24 mouse cellular contexts compared by ENCODE assay signal in genomic region chr6:49641256-49641655, GRCm38 (mm10).
"Had no signal": no experiment of that assay in that cellular context is flagged by ENCODE, and none has a peak within 500 bp of the region (broad histone marks: within the 10 kb centered on the region; RNA-seq: fewer than 3 reads in every experiment).

No protein-coding gene starts in this region.

- H3K4me3 ChIP-seq: kidney, embryonic 15.5 days; left cerebral cortex, adult 2 months; limb, embryonic 12.5 days; limb, embryonic 15.5 days; megakaryocyte, embryonic 14.5 days; midbrain, embryonic 10.5 days; midbrain, embryonic 13.5 days; myocyte; neural tube, embryonic 13.5 days; stomach, embryonic 15.5 days had no signal

- H3K4me1 ChIP-seq: kidney, embryonic 15.5 days; limb, embryonic 12.5 days; limb, embryonic 15.5 days; megakaryocyte, embryonic 14.5 days; midbrain, embryonic 10.5 days; midbrain, embryonic 13.5 days; neural tube, embryonic 13.5 days; stomach, embryonic 15.5 days had no signal

- H3K9me3 ChIP-seq: kidney, embryonic 15.5 days; limb, embryonic 12.5 days; limb, embryonic 15.5 days; midbrain, embryonic 10.5 days; midbrain, embryonic 13.5 days; neural tube, embryonic 13.5 days; stomach, embryonic 15.5 days had no signal

- H3K36me3 ChIP-seq: kidney, embryonic 15.5 days; limb, embryonic 12.5 days; limb, embryonic 15.5 days; midbrain, embryonic 10.5 days; midbrain, embryonic 13.5 days; neural tube, embryonic 13.5 days; stomach, embryonic 15.5 days had no signal

- DNase-seq: kidney, adult 11 months; kidney, adult 8-10 months; kidney, postnatal 10 days; kidney, postnatal 36 days; liver, postnatal 0 days; lung, embryonic 14.5 days; lung, postnatal 10 days; lung, postnatal 36 days; spleen, adult 18-20 months; thymus, adult 18-20 months; thymus, postnatal 36 days had no signal

- H3K4me2 ChIP-seq: kidney, embryonic 15.5 days; limb, embryonic 12.5 days; limb, embryonic 15.5 days; liver, embryonic 11.5 days; lung, embryonic 14.5 days; midbrain, embryonic 13.5 days; neural tube, embryonic 13.5 days; stomach, embryonic 15.5 days had no signal

- ATAC-seq: liver, postnatal 0 days; midbrain, embryonic 13.5 days; midbrain, embryonic 16.5 days had no signal

- H3K27ac ChIP-seq: kidney, embryonic 15.5 days; left cerebral cortex, adult 2 months; limb, embryonic 12.5 days; limb, embryonic 15.5 days; liver, embryonic 14.5 days; midbrain, embryonic 10.5 days; midbrain, embryonic 13.5 days; neural tube, embryonic 13.5 days; stomach, embryonic 15.5 days had no signal

- H3K9ac ChIP-seq: kidney, embryonic 15.5 days; limb, embryonic 12.5 days; limb, embryonic 15.5 days; liver, embryonic 14.5 days; liver, postnatal 0 days; lung, embryonic 14.5 days; midbrain, embryonic 13.5 days; neural tube, embryonic 13.5 days; stomach, embryonic 15.5 days had no signal

- H3K27me3 ChIP-seq: kidney, embryonic 15.5 days; limb, embryonic 12.5 days; limb, embryonic 15.5 days; midbrain, embryonic 13.5 days; neural tube, embryonic 13.5 days; stomach, embryonic 15.5 days had no signal
